Mouse (Mus musculus): ENCODE results near the gene Cdc6. TPM values are rescaled to one million over a fixed set of nuclear protein-coding genes. Genes with fewer than 3 reads are reported as not detected.
A peak's percentile ranks its signal among the peaks of the same experiment; 100 is the strongest.

Cdc6 gene
- polyA plus RNA-seq, 1 experiment from 2014 or later, result 12.3 TPM

DNA sequence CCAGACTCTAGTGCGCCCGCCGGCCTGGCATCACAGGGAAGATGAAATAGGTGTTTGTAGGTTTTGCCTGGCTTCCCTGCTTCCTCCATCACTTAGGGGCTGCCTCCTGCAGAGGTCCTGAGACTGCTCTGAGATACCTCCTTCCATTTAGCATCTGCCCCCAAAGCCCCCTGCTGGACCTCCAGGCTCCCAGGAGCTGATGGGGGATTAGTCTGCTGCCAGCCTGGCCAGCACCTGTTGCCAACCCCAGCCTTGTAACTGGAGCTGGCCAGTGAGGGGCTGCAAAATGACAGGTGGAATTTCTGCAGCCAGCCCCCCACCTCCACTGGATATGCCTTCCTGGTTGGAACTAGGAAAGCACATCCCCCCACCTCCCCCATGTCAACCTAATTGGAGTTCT lies 33.2 kb downstream of the Cdc6 start:
- peak overlapping the region; percentile 98 for H3K4me2 ChIP-seq (ENCODE audit: low read length)
- TF ChIP-seq CTCF (IDR thresholded peaks at IDR 0.05; ENCODE audit: low read depth), result no peak
- H3K9me3 ChIP-seq (replicated peaks; ENCODE audit: low read length), result no peaks in the 10 kb centered on the region
- no peak for ATAC-seq (replicated peaks; ENCODE audit: low FRiP score, low read depth)
- WGBS, result 46% methylated on average over 3 of the region's 3 CpGs
- H3K27me3 ChIP-seq (ENCODE audit: insufficient read depth, low read length), result no peaks in the 10 kb centered on the region
- no peak for DNase-seq (ENCODE audit: low spot score)
- H3K4me3 ChIP-seq (replicated peaks; ENCODE audit: low read depth, low read length), result peak overlapping the region; percentile 34
- peak overlapping the region; percentile 53 for H3K9ac ChIP-seq (ENCODE audit: low read depth, low read length)
- H3K36me3 ChIP-seq (ENCODE audit: insufficient read depth, low read length), result no peaks in the 10 kb centered on the region
- H3K4me1 ChIP-seq (replicated peaks; ENCODE audit: insufficient read depth, low read length), result peaks cover 82% of the 10 kb centered on the region
- peak overlapping the region; percentile 98 for H3K27ac ChIP-seq

DNA sequence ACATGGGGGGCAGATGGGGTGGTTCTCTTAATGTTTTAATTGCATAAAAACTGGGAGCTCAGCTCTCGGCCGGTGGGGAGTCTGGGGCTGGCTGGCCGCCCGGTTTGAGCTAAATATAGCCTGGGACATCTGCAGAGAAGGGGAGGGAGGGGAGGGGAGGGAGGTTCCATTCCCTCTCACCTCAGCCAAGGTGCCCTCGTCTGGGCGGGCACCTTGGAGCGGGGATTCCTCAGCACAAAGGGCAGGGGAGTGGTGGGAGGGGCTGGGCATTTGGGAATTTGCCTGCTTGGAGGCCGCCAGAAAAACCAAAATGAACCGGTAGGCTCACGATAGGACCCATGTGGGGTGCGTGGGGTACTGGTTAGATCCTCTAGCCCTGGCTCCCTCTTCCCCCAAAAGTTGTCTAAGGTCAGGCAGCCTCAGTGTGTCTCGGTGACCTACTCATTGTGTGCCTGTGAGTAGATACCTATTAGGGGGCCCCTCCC lies 33.8 kb downstream of the Cdc6 start:
- Histone ChIP-seq H3K27ac (peak overlapping the region; percentile 98), H3K4me2 (ENCODE audit: low read length) (peak overlapping the region; percentile 98), H3K27me3 (ENCODE audit: insufficient read depth, low read length) (no peaks in the 10 kb centered on the region), H3K4me3 (replicated peaks; ENCODE audit: low read depth, low read length) (peak overlapping the region; percentile 34), H3K9me3 (replicated peaks; ENCODE audit: low read length) (no peaks in the 10 kb centered on the region), H3K36me3 (ENCODE audit: insufficient read depth, low read length) (no peaks in the 10 kb centered on the region), H3K4me1 (replicated peaks; ENCODE audit: insufficient read depth, low read length) (peaks cover 81% of the 10 kb centered on the region), H3K9ac (ENCODE audit: low read depth, low read length) (peak overlapping the region; percentile 63)
- 3% methylated on average over 12 of the region's 12 CpGs for WGBS
- no peak for TF ChIP-seq CTCF (IDR thresholded peaks at IDR 0.05; ENCODE audit: low read depth)
- DNase-seq (ENCODE audit: low spot score), result peak; percentile 60
- 0 out of 2 replicates have a peak, but pooled peaks have one; percentile 0 for ATAC-seq (replicated peaks; ENCODE audit: low FRiP score, low read depth)

DNA sequence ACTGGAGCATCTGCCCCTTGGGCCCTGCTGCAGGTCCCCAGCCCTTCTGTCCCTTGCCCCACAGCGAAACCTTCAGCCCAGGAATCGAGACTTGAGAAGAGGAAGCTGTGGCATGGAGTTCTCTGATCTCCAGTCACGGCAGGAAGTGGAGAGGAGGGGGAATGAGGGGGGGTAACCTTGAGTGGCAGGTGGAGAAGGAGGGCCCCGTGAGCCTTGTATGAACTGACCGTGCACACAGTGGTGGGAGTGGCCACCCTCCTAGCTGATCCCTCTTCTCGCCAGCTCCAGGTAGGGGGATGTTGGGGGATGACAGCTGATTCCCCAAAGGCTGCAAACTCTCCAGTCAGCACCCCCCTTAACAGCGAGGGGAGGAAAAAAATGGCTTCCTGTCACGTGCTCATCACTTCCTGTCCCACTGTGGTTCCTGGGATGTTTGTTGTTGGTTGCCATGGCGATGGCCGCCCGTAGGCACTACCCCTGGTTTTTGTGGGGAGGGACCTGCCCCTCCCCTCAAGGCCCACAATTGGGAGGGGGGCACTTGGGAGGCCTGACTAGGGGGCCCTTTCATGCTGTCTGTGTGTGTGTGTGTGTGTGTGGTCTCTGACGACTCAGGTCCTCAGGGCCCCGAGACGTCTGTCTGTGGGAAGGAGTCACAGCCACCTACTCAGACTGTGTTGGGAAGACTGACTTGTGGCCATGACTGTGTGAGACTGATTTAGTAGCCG lies 34.4 kb downstream of the Cdc6 start:
- Histone ChIP-seq H3K4me1 (replicated peaks; ENCODE audit: insufficient read depth, low read length) (peaks cover 76% of the 10 kb centered on the region), H3K4me3 (replicated peaks; ENCODE audit: low read depth, low read length) (peak overlapping the region; percentile 34), H3K27ac (peak overlapping the region; percentile 98), H3K9ac (ENCODE audit: low read depth, low read length) (peak overlapping the region; percentile 63), H3K36me3 (ENCODE audit: insufficient read depth, low read length) (no peaks in the 10 kb centered on the region), H3K9me3 (replicated peaks; ENCODE audit: low read length) (no peaks in the 10 kb centered on the region), H3K27me3 (ENCODE audit: insufficient read depth, low read length) (no peaks in the 10 kb centered on the region), H3K4me2 (ENCODE audit: low read length) (peak overlapping the region; percentile 98)
- DNase-seq (ENCODE audit: low spot score) (peak; percentile 96), ATAC-seq (replicated peaks; ENCODE audit: low FRiP score, low read depth) (peak; percentile 29)
- TF ChIP-seq CTCF (IDR thresholded peaks at IDR 0.05; ENCODE audit: low read depth), result 0 out of 2 replicates have a peak, but pooled peaks have one; percentile 2
- WGBS, result 3% methylated on average over 15 of the region's 15 CpGs

- no peak for TF ChIP-seq CTCF (IDR thresholded peaks at IDR 0.05; ENCODE audit: low read depth)
- peak overlapping the region; percentile 98 for H3K27ac ChIP-seq
- H3K27me3 ChIP-seq (ENCODE audit: insufficient read depth, low read length), result no peaks in the 10 kb centered on the region
- H3K36me3 ChIP-seq (ENCODE audit: insufficient read depth, low read length), result no peaks in the 10 kb centered on the region
- H3K4me3 ChIP-seq (replicated peaks; ENCODE audit: low read depth, low read length), result peak overlapping the region; percentile 34; the same call in 1 of the 2 replicates
- H3K9ac ChIP-seq (ENCODE audit: low read depth, low read length), result peak overlapping the region; percentile 63; the same call in 1 of the 2 replicates
- 15% methylated on average over 3 of the region's 3 CpGs for WGBS
- H3K9me3 ChIP-seq (replicated peaks; ENCODE audit: low read length), result no peaks in the 10 kb centered on the region
- H3K4me1 ChIP-seq (replicated peaks; ENCODE audit: insufficient read depth, low read length), result peaks cover 79% of the 10 kb centered on the region
- peak overlapping the region; percentile 98 for H3K4me2 ChIP-seq (ENCODE audit: low read length)
- DNase-seq (ENCODE audit: low spot score) (no peak), ATAC-seq (replicated peaks; ENCODE audit: low FRiP score, low read depth) (no peak)
These were observed 34.9 kb downstream of the Cdc6 start for GRCm38 (mm10) chr11:98942555-98942922.

DNA sequence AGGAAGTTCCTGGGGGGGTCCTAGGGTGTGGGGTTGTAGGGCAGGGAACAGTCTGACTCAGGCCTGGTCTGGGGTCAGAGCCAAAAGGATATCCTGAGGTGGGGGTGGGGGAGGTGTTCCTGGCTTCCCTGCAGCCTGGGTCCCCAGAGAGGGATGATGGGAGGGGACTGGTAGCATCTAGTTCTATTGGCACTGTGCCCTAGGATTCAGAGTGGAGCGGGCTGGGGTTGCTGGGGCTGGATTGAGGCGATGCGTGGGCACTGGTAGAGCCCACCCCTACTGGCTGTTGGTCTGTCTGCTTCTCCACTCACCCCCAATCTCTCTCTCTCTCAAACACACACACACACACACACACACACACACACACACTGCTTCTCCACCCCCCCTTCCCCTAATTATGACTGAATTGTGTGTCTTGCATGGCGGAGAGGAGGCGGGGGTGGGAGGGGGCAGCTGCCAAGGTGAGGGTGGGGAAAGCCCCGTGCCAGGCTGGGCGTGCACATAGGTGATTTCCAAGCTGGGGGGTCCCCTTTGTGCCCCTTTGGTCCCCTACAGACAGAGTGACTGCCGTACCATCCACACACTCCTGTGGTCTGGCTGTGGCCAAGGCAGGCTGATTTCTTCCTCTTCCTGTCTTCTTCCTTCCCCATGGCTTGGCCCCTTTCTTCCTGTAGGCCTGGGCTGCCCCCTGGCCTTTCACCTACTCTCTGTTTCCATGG lies 35.5 kb downstream of the Cdc6 start:
- Histone ChIP-seq H3K27me3 (ENCODE audit: insufficient read depth, low read length) (no peaks in the 10 kb centered on the region), H3K4me1 (replicated peaks; ENCODE audit: insufficient read depth, low read length) (peaks cover 80% of the 10 kb centered on the region), H3K36me3 (ENCODE audit: insufficient read depth, low read length) (no peaks in the 10 kb centered on the region), H3K27ac (peak overlapping the region; percentile 98), H3K9ac (ENCODE audit: low read depth, low read length) (peak overlapping the region; percentile 63; the same call in 1 of the 2 replicates), H3K4me3 (replicated peaks; ENCODE audit: low read depth, low read length) (no peak overlapping the region), H3K4me2 (ENCODE audit: low read length) (peak overlapping the region; percentile 98), H3K9me3 (replicated peaks; ENCODE audit: low read length) (no peaks in the 10 kb centered on the region)
- peak; percentile 87 for DNase-seq (ENCODE audit: low spot score)
- 48% methylated on average over 8 of the region's 8 CpGs for WGBS
- TF ChIP-seq CTCF (IDR thresholded peaks at IDR 0.05; ENCODE audit: low read depth), result no peak
- ATAC-seq (replicated peaks; ENCODE audit: low FRiP score, low read depth), result 0 out of 2 replicates have a peak, but pooled peaks have one; percentile 12

- DNase-seq (ENCODE audit: low spot score), result peak; percentile 68
- Histone ChIP-seq H3K36me3 (ENCODE audit: insufficient read depth, low read length) (no peaks in the 10 kb centered on the region), H3K9ac (ENCODE audit: low read depth, low read length) (peak overlapping the region; percentile 63)
These were observed 36.3 kb downstream of the Cdc6 start for GRCm38 (mm10) chr11:98943741-98944461.

More at GRCm38 (mm10) chr11:98943741-98944461, 36.3 kb downstream of the Cdc6 start:
- peak overlapping the region; percentile 37 for H3K4me2 ChIP-seq (ENCODE audit: low read length)
- H3K4me3 ChIP-seq (replicated peaks; ENCODE audit: low read depth, low read length), result no peak overlapping the region
- TF ChIP-seq CTCF (IDR thresholded peaks at IDR 0.05; ENCODE audit: low read depth), result no peak; the same call in 1 of the 2 replicates
- peak overlapping the region; percentile 98 for H3K27ac ChIP-seq
- H3K4me1 ChIP-seq (replicated peaks; ENCODE audit: insufficient read depth, low read length), result peaks cover 73% of the 10 kb centered on the region
- no peaks in the 10 kb centered on the region for H3K27me3 ChIP-seq (ENCODE audit: insufficient read depth, low read length)
- H3K9me3 ChIP-seq (replicated peaks; ENCODE audit: low read length), result no peaks in the 10 kb centered on the region
- no peak for ATAC-seq (replicated peaks; ENCODE audit: low FRiP score, low read depth)
- 28% methylated on average over 14 of the region's 14 CpGs for WGBS
